Mouse (Mus musculus): ENCODE results near the gene Akap2.

DNA sequence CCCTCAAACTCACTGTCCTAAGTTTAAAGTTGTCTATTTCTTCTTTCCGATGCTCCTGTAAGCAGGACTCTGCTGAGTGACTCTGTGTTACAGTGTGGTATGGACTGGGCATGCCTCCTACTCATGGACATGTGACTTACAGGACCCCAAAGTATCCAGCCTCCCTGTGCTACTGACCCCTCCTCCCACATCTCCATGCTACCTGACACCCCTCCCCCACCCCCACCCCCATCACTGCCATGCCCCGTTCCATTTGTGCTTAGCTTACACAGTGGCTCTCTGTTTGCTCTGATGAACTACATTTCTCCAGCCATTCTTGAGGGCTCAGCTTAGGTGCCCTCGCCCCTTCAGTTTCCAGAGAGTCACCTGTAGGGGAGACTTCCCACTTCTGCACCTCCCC lies 30.7 kb upstream of the Akap2 start:
- TF ChIP-seq GATA1 (IDR thresholded peaks at IDR 0.05; ENCODE audit: low read depth, low read length): no peak
- no peak for TF ChIP-seq BHLHE40 (IDR thresholded peaks at IDR 0.05; ENCODE audit: borderline replicate concordance, low read depth, low read length)
- no peak for TF ChIP-seq UBTF (IDR thresholded peaks at IDR 0.05; ENCODE audit: borderline replicate concordance, insufficient read depth, low read depth, low read length)
- TF ChIP-seq CTCF (IDR thresholded peaks at IDR 0.05 in 2 of 3, conservative IDR thresholded peaks at IDR 0.05 in 1 of 3; ENCODE audit: control insufficient read depth in 1 of 3, insufficient read depth in 1 of 3, low read depth in 2 of 3, low read length in 3 of 3, poor library complexity in 1 of 3, severe bottlenecking in 1 of 3): no peak
- TF ChIP-seq TCF12 (IDR thresholded peaks at IDR 0.05; ENCODE audit: low read depth, low read length): no peak
- TF ChIP-seq MAX (IDR thresholded peaks at IDR 0.05; ENCODE audit: low read length): no peak
- no peak for TF ChIP-seq POLR2A (IDR thresholded peaks at IDR 0.05; ENCODE audit: control insufficient read depth in 1 of 2, insufficient read depth in 1 of 2, low read depth in 1 of 2, low read length in 2 of 2, poor library complexity in 1 of 2)
- no peak for TF ChIP-seq NELFE (IDR thresholded peaks at IDR 0.05; ENCODE audit: low read depth, low read length)
- TF ChIP-seq JUND (IDR thresholded peaks at IDR 0.05; ENCODE audit: low read depth, low read length): no peak
- no peak for TF ChIP-seq MAFK (IDR thresholded peaks at IDR 0.05; ENCODE audit: borderline replicate concordance, low read depth, low read length)
